Mouse (Mus musculus) heart, postnatal 0 days (tissue): ENCODE results near the gene Qsox1.

ENCODE experiments used
- CTCF ChIP-seq: IDR thresholded peaks from 2 replicates; pipeline ENCODE4 v1.5.1; 2016; ENCODE audit warnings: antibody characterized with exemption, control low read depth, low read depth
- EP300 ChIP-seq: IDR thresholded peaks from 2 replicates; pipeline ENCODE4 v1.6.1; 2016; ENCODE audit warnings: antibody characterized with exemption, low read depth

DNA sequence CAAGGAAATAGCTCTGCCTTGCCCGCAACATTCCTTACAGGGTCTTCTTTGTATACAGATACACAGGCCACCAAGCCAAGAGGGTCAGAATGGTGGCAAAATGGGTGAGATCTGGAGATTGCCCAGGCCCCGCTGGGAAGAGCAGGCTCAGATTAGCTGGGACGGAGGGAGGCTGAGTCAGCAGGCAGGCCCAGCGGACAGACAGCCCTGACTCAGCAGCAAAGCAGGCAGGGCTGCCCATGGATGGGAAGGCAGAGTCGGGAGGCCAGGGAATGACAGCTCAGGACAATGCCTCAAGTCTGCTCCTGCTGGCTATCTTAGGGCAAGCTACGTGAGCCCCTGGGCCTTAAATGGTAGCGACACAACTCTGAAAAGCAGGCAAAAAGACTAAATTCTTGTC, 26.8 kb downstream of the Qsox1 start:
- TF ChIP-seq CTCF, result no peak
- no peak for TF ChIP-seq EP300
